Mouse (Mus musculus) liver, embryonic 15.5 days (tissue): ENCODE measurements around the gene Rasgrf2. TPM values are rescaled to one million over a fixed set of nuclear protein-coding genes. Genes with fewer than 3 reads are reported as not detected.

Source experiments
- ATAC-seq: fragments of 200-750 bp; cut with Nextera tagmentation; 2 replicates; pipeline ENCODE4 v1.8.0; 2017; ENCODE audit warnings: moderate number of reproducible peaks, mild to moderate bottlenecking, moderate library complexity; ENCODE audit not compliant: insufficient read depth
- H3K27ac ChIP-seq: fragments of 300-500 bp; sonication (generic); replicated peaks from 2 replicates; pipeline ENCODE4 v1.5.1; 2015; ENCODE audit warnings: mild to moderate bottlenecking, inconsistent platforms
- H3K27me3 ChIP-seq: fragments of 300-500 bp; sonication (generic); 2 replicates; pipeline ENCODE4 v1.6.1; 2015; ENCODE audit warnings: mild to moderate bottlenecking, inconsistent platforms
- H3K36me3 ChIP-seq: fragments of 300-500 bp; sonication (generic); replicated peaks from 2 replicates; pipeline ENCODE4 v1.6.1; 2015; ENCODE audit warnings: moderate library complexity, mild to moderate bottlenecking, inconsistent platforms
- H3K4me1 ChIP-seq: fragments of 300-500 bp; sonication (generic); replicated peaks from 2 replicates; pipeline ENCODE4 v1.6.1; 2015; ENCODE audit warnings: inconsistent platforms
- H3K4me2 ChIP-seq: fragments of 300-500 bp; sonication (generic); 2 replicates; pipeline ENCODE4 v1.6.1; 2015; ENCODE audit warnings: moderate library complexity, mild to moderate bottlenecking, inconsistent platforms
- H3K4me3 ChIP-seq: fragments of 300-500 bp; sonication (generic); replicated peaks from 2 replicates; pipeline ENCODE4 v1.5.1; 2015; ENCODE audit warnings: mild to moderate bottlenecking, inconsistent platforms
- H3K9ac ChIP-seq: fragments of 300-500 bp; sonication (generic); 2 replicates; pipeline ENCODE4 v1.6.1; 2015; ENCODE audit warnings: moderate library complexity, mild to moderate bottlenecking, inconsistent platforms
- H3K9me3 ChIP-seq: fragments of 300-500 bp; sonication (generic); replicated peaks from 2 replicates; pipeline ENCODE4 v1.6.1; 2016; ENCODE audit warnings: inconsistent platforms
- WGBS: fragments of 180-500 bp; shearing (Covaris S2); methylation state at CpG from one replicate; pipeline ENCODE4 v1.1.7; 2015; ENCODE audit warnings: mixed read lengths; ENCODE audit not compliant: insufficient replicate concordance; 5-methylcytosine and 5-hydroxymethylcytosine counted together
- polyA plus RNA-seq: library from polyadenylated mRNA; unstranded; fragments of >200 nt; fragmentation: Nextera tagmentation; extraction: Ambion mirVana; gene quantifications from 2 replicates; pipeline ENCODE4 v1.2.1, GENCODE M21; 2015

Rasgrf2 gene
- polyA plus RNA-seq, 1 experiment from 2014 or later = 0.13 TPM

GRCm38 (mm10) chr13:91877350-91877749 is 254.1 kb downstream of the Rasgrf2 start:
- Histone ChIP-seq H3K4me1 (no peaks in the 10 kb centered on the region), H3K27me3 (no peaks in the 10 kb centered on the region), H3K4me3 (no peak overlapping the region), H3K9ac (no peak overlapping the region), H3K27ac (no peak overlapping the region), H3K4me2 (no peak overlapping the region), H3K9me3 (no peaks in the 10 kb centered on the region), H3K36me3 (no peaks in the 10 kb centered on the region)
- ATAC-seq = no peak
- WGBS = 65% methylated on average over 10 of the region's 10 CpGs

GRCm38 (mm10) chr13:91876741-91877349 is 254.6 kb downstream of the Rasgrf2 start, which contains the start of gene Ckmt2:
Gene Ckmt2, minus strand, starts transcription at chr13:91876885.
- Histone ChIP-seq H3K4me3 (no peak within 1 kb of the TSS), H3K4me1 (no peaks in the 10 kb centered on the region), H3K36me3 (no peaks in the 10 kb centered on the region), H3K27me3 (no peaks in the 10 kb centered on the region), H3K9me3 (no peaks in the 10 kb centered on the region), H3K27ac (no peak within 1 kb of the TSS), H3K4me2 (no peak within 1 kb of the TSS), H3K9ac (no peak within 1 kb of the TSS)
- ATAC-seq = no peak
- WGBS = 47% methylated on average over 5 of the region's 5 CpGs

DNA sequence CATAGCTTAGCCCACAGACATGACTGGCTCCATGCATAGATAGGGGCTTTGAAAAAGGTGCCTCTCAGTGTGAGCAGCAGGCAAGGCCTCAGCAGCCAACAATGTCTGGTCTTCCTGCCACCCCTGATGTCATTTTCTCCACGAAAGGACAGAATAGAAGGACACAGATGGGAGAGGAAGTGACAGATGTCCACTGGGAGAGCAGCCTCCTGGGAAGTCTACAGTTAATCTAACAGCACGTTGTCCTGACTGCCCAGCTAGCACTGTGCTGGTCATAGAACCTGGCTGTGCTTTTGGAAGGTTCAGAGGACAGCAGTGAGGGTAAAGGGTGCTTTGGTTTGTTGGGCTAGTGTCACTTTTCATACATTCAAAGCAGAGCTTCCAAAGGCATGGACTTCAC is 255.9 kb downstream of the Rasgrf2 start:
- no peaks in the 10 kb centered on the region for H3K27me3 ChIP-seq
- no peaks in the 10 kb centered on the region for H3K9me3 ChIP-seq
- no peaks in the 10 kb centered on the region for H3K36me3 ChIP-seq
- no peak overlapping the region for H3K27ac ChIP-seq
- no peak for ATAC-seq
- no peak overlapping the region for H3K4me3 ChIP-seq
- no peak overlapping the region for H3K4me2 ChIP-seq
- H3K4me1 ChIP-seq = no peaks in the 10 kb centered on the region
- no peak overlapping the region for H3K9ac ChIP-seq
- WGBS = 14% methylated on average over 2 of the region's 2 CpGs

DNA sequence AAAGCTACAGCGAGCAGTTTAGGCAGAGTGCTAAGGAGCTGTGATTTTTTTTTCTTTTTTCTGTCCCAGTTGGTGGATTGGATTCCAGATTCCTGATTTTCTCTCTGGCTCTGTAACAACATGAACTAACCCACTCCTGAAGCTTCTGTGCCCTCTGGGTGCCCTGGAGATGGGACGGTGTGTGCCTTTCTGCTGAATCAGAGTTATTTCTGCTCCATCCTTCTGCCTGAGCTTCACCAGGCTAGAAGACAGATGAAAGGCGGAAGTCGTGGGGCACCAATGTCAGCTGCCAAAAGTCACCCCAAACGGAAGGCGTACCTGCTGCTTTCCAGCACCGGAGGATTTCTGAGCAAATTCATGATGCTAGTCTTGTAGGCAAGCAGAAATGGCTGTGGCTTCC is 256.9 kb downstream of the Rasgrf2 start:
- no peaks in the 10 kb centered on the region for H3K9me3 ChIP-seq
- no peak overlapping the region for H3K4me2 ChIP-seq
- H3K36me3 ChIP-seq = no peaks in the 10 kb centered on the region
- no peak for ATAC-seq
- H3K4me1 ChIP-seq = no peaks in the 10 kb centered on the region
- no peak overlapping the region for H3K27ac ChIP-seq
- no peak overlapping the region for H3K4me3 ChIP-seq
- 68% methylated on average over 7 of the region's 7 CpGs for WGBS
- no peak overlapping the region for H3K9ac ChIP-seq
- H3K27me3 ChIP-seq = no peaks in the 10 kb centered on the region

DNA sequence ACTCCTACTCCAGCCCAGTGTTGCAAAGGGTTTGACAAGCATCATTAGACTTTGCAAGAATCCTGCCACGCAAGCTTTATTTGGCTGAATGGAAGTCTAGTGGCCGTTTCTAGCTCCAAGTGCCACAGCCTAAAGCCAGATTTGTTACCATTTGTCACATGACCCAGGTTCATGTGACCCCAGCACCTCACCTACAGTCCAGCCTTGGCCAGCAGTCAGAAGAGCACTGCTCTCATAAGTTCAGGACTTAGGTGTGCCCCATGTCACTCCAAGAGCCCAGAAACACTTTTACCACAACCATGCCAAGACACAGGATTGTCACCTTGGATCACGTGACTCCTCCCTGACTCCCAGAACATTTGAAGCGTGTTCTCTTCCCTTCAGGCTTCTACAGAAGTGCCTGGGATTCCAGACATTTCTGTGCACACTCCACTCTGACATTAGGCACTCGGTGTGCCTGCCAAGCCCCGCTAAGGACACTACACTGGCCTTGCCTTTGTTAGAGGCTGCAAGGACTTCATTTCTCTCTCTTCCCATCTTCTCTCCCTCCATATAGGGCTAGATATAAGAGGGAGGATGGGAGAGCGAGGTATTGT is 257.6 kb downstream of the Rasgrf2 start:
- H3K27ac ChIP-seq = no peak overlapping the region
- no peaks in the 10 kb centered on the region for H3K27me3 ChIP-seq
- no peak overlapping the region for H3K9ac ChIP-seq
- WGBS = 55% methylated on average over 7 of the region's 7 CpGs
- H3K4me2 ChIP-seq = no peak overlapping the region
- no peaks in the 10 kb centered on the region for H3K9me3 ChIP-seq
- H3K4me1 ChIP-seq = no peaks in the 10 kb centered on the region
- H3K36me3 ChIP-seq = no peaks in the 10 kb centered on the region
- no peak for ATAC-seq
- H3K4me3 ChIP-seq = no peak overlapping the region

DNA sequence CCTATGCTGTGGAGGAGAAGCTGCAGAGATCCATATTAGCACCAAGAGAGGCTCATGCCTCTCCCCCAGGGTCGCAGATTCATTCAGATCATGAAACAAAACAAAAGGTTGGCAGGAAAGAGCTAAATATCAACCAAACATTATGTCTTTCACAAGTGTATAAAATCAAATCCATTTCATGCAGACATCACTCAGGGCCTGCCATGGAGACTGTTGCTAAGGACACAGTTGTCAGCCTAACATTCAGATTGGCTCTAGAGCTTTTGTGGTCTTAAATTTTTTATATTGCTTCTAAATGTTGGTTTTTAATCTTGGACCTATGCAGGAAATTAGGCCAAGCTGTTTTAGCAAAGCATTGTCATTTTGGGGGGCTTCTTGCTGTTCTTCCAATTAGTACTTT is 262.9 kb downstream of the Rasgrf2 start:
- Histone ChIP-seq H3K9ac (no peak overlapping the region), H3K36me3 (no peaks in the 10 kb centered on the region), H3K27me3 (no peaks in the 10 kb centered on the region), H3K4me3 (no peak overlapping the region), H3K27ac (no peak overlapping the region), H3K4me2 (no peak overlapping the region), H3K9me3 (no peaks in the 10 kb centered on the region), H3K4me1 (no peaks in the 10 kb centered on the region)
- 55% methylated on average over 1 of the region's 1 CpGs for WGBS
- no peak for ATAC-seq

DNA sequence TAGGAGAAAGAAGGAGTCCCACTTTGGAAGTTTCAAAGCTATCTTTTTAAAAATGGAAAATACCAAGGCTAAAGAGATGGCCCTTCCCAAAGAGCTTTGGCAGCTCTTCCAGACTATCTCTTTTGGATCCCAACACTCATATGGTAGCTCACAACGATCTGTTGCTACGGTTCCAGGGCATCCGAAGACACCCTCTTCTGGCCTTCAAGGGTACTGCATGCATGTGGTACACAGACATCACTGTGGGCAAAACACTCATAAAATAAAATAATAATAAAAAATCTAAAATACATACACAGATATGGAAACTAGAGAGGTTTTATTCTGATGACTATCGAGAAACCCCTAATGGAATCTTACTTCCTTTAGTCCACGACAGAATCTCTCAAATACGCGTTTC is 272.6 kb downstream of the Rasgrf2 start:
- Histone ChIP-seq H3K36me3 (no peaks in the 10 kb centered on the region), H3K27me3 (no peaks in the 10 kb centered on the region), H3K9ac (no peak overlapping the region), H3K27ac (no peak overlapping the region), H3K4me1 (no peaks in the 10 kb centered on the region), H3K4me2 (no peak overlapping the region), H3K9me3 (no peaks in the 10 kb centered on the region), H3K4me3 (no peak overlapping the region)
- ATAC-seq = no peak
- 60% methylated on average over 7 of the region's 7 CpGs for WGBS

DNA sequence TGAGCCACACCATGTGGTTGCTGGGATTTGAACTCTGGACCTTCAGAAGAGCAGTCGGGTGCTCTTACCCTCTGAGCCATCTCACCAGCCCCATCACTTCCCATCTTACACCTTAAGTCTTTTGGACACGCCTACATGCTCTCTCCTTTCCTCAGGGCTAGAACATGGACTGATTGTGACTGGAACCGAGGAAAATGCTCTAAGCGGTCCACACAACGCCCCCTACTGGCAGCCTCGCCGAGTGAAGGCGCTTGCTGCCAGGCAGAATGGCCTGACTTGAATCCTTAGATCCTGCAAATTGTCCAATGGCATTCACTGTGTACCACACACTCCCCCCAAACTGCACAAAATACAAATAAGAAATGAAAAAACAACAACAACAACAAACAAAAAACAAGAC is 274.0 kb downstream of the Rasgrf2 start:
- WGBS = 54% methylated on average over 8 of the region's 8 CpGs
- Histone ChIP-seq H3K9ac (no peak overlapping the region), H3K4me3 (no peak overlapping the region), H3K27ac (no peak overlapping the region), H3K4me2 (no peak overlapping the region), H3K36me3 (no peaks in the 10 kb centered on the region), H3K27me3 (no peaks in the 10 kb centered on the region), H3K9me3 (no peaks in the 10 kb centered on the region), H3K4me1 (no peaks in the 10 kb centered on the region)
- ATAC-seq = no peak

DNA sequence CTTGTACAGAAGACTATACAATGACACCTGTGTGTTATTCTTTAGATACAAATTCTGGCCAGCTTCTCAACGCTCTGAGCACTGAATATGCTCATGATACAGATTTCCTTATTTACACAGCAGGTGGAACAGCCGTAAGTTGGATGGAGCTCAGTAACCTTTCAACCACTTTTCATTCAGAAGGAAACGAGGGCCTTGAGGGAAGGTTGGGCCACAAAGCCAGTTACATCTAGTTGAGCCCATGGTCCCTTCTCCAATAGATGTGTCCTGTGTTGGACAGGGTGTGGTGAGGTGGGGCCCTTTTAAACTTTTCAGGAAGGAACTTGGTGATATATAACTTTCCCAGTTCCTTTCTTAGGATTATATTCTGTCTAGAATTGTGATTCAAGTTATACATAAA is 277.0 kb downstream of the Rasgrf2 start:
- Histone ChIP-seq H3K27ac (no peak overlapping the region), H3K4me2 (no peak overlapping the region), H3K36me3 (no peaks in the 10 kb centered on the region), H3K9ac (no peak overlapping the region), H3K4me3 (no peak overlapping the region), H3K9me3 (no peaks in the 10 kb centered on the region), H3K4me1 (no peaks in the 10 kb centered on the region), H3K27me3 (no peaks in the 10 kb centered on the region)
- no peak for ATAC-seq
- 55% methylated on average over 3 of the region's 3 CpGs for WGBS

Other genes with a start within 250 kb of the Rasgrf2 start
- gene Gm20379, start 174.3 kb upstream of the Rasgrf2 start, polyA plus RNA-seq = 0.30 and 0.38 TPM in 2 replicates
- gene Dhfr, start 223.1 kb upstream of the Rasgrf2 start, polyA plus RNA-seq = 14.3 and 15.9 TPM in 2 replicates
- gene Msh3, start 223.3 kb upstream of the Rasgrf2 start, polyA plus RNA-seq = 8.1 and 8.8 TPM in 2 replicates